Mouse (Mus musculus) neural tube, embryonic 10.5 days (tissue): ENCODE results near the gene Lilr4b.
"Not testable (repeated sequence)": the region's sequence is repeated elsewhere in the genome, so short reads cannot be mapped to it uniquely, and the experiment has no call there.

ENCODE experiments used
- DNase-seq: peaks from one replicate; pipeline ENCODE4 v3.0.0-alpha.2; 2017; ENCODE audit warnings: low spot score; ENCODE audit errors: extremely low spot score

Lilr4b gene

GRCm38 (mm10) chr10:51480397-51480796, at the start of gene Lilr4b, which contains the start of gene Gm49339:
TSS of gene Lilr4b (plus strand) at chr10:51480632.
TSS of gene Gm49339 (plus strand) at chr10:51480612.
- DNase-seq, result not testable (repeated sequence)

DNA sequence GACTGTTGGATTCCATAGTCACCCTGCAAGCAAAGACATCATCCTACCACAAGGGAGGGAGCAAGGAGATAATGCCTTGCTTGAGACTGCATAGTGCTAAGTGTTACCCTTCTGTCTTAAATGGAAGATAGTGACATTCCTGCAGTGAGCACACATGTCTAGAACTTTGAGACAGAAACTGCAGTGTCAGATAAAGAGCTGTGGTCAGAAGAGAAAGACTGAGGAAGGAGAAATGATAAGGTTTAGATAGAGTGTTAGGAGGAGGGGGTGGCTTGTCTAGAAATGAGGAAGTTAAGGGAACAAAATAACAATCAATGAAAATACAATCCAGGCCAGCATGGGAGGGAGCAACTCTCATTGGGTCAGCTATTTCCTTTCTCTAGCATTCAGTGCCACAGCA, 47.5 kb upstream of the Lilr4b start:
- DNase-seq, result no peak

- DNase-seq, result no peak
These were observed 44.7 kb upstream of the Lilr4b start for GRCm38 (mm10) chr10:51435684-51436083.

GRCm38 (mm10) chr10:51451610-51452009, 28.8 kb upstream of the Lilr4b start:
- DNase-seq, result no peak

DNA sequence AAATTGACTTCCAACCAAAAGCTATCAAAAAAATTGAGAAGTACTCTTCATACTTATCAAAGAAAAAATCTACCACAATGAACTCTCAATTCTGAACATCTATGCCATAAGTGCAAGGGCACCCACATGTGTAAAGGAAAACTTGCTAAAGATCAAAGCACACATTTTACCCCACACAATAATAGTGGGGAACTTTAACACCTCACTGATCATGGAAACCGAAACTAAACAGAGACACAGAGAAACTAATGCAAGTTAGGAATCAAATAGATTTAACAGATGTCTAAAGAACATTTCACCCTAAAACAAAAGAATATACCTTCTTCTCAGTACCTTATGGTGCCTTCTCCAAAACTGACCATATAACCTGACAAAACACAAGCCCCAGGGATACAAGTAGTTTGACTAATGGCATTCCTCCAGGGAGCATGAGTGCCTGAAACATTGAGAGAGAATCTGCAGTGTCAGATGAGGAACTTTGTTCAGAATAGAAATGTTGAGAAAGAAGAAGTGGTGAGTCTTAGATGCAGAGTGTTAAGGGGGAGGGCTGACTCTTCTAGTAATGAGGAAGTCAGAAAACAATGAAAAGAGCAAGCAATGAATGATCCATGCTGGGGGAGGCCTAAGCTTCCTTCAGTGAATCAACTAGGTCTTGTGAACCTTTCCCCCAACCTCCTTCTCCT, 26.7 kb upstream of the Lilr4b start:
- no peak for DNase-seq

DNA sequence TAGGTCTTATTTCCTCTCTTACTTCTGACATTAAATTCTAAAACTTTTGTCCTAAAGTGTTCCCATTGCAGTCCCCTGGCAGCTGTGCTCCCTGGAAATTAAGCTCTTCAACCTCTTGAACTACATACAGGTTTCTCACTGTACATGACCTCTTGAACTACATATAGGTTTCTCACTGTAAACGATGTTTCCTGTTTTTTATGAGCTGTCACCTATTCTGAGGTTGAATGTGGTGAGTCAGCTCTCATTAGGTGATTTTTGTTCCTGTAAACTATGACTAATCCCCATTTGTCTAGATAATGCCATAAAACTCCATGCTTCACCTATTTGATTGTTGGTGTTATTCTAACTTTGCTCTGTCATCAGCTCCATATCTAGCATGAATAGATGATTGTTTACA, 26.1 kb upstream of the Lilr4b start:
- DNase-seq, result no peak

DNA sequence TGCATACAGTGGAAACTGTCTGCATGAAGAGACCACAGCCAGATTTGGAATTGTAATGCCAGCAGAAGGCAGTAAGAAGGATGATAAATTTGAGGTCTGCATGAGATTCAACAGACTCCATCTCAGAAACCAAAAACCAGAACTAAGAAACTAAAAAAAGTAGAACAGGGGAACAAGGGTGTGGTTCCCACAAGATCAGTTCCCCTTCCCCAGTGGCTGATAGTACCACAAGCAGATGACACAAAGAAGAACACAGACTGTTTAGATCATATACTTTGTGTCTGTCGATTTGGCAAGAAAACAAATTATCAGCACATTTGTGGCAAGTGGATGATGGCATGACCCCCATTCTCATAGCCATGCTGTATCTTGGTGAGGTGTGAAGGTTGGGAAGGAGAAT, 24.7 kb upstream of the Lilr4b start:
- DNase-seq, result no peak

DNA sequence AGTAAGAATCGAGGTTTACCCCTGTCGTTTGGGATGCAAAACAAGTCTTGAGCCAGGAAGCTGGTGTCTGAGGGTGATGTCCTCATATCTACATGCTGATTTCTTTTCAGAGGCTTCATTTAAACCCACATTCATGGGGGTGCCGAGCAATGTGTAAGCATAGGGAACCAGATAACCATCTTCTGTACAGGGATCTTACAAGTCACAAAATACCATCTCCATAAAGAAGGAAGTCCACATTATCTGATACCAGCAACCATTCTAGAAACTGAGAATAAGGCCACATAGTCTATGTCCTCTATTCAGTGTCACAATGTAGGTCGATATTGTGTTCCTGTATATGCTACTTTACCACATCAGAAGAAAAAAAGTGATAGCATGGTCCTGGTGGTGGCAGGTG, 24.1 kb upstream of the Lilr4b start:
- no peak for DNase-seq

GRCm38 (mm10) chr10:51463800-51464199, 16.6 kb upstream of the Lilr4b start:
- not testable (repeated sequence) for DNase-seq

GRCm38 (mm10) chr10:51490691-51491090, 10.3 kb downstream of the Lilr4b start, which contains the start of gene Lilrb4a:
TSS of gene Lilrb4a (plus strand) at chr10:51490956.
- not testable (repeated sequence) for DNase-seq

DNA sequence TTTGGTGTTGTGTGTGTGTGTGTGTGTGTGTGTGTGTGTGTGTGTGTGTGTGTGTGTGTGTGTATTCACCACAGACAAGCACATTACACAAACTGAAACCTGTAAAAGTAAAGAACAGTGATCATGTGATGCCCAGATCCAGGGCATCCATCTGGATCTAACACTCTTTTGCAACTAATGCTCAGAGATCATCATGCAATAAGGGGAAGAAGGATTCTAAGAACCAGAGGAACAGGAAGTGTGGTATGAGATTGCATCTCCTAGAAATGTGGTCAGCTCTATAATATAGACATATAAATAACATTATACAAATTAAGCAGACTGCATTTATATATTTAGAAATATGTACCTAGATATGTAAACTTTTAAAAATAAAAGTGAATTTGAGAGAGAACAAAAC, 39.6 kb downstream of the Lilr4b start:
- no peak for DNase-seq

DNA sequence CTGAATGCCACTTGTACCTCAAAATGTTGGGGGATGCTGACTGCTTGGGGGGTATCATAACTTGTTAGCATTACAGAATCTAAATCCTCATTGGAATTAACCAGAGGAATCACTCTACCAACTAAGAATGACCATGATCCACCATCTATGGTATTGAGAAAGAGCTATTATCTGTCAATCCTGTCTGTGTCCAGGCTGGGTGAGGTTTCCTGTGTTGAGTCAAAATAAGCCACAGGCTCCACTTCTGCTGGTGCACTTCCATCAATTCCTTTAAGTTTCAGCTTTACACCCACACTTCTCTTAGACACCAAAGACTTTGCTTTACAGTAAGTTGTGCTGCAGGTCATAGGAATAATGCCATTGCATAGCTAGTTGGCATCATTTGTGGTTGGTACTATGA, 41.0 kb downstream of the Lilr4b start:
- DNase-seq, result no peak

DNA sequence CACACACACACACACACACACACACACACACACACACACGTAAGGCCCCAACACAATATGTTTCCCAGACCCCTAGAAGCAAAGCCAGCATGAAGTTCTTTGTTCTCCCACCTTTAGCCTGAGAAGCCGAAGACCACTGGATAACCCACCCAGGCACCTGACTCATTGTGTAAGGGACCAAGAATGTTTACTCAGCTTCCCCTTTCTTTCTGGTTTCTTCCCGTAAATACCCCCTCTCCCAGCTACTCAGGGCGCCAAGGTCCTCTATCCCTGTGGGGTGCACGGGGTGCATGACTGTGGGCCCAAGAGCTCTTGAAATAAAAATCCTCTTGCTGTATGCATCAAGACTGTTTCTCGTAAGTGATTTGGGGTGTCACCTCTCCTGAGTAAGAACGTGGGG, 45.7 kb downstream of the Lilr4b start:
- no peak for DNase-seq

GRCm38 (mm10) chr10:51526633-51527032, 46.2 kb downstream of the Lilr4b start:
- DNase-seq, result no peak

GRCm38 (mm10) chr10:51528840-51529434, 48.5 kb downstream of the Lilr4b start:
- no peak for DNase-seq

DNA sequence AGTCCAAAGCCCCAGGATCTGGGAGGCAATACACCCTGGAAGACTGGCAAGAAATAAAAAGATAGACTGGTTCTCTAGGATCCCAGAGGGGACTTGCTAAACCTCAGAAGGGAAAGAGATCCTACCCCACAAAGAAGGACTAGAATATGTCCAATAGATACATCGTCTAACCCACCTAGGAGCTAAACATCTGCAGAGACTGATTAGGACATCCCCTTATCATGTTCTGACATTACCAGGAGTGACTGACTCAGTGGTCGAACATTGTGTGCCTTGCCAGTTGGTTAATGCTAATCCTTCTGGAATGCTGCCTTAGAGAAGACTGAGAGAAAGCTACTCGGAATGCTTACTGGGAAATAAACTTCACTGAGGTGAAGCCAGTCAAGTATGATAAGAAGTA, 49.1 kb downstream of the Lilr4b start:
- no peak for DNase-seq

DNA sequence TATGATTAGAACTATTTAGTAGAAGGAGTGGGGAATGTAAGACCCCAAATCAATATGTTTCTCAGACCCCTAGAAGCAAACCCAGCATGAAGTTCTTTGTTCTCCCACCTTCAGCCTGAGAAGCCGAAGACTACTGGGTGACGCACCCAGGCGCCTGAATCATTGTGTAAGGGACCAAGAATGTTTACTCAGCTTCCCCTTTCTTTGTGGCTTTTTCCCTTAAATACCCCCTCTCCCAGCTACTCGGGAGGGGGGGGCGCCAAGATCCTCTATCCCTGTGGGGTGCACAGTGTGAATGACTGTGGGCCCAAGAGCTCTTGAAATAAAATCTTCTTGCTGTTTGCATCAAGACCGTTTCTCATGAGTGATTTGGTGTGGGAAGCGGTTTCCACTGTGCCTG, 50.4 kb downstream of the Lilr4b start:
- no peak for DNase-seq
